Mouse (Mus musculus): ENCODE data around the gene Eif3g. TPM values are rescaled to one million over a fixed set of nuclear protein-coding genes. Genes with fewer than 3 reads are reported as not detected.
A peak's percentile ranks its signal among the peaks of the same experiment; 100 is the strongest.

Eif3g gene
- polyA plus RNA-seq, 1 experiment from 2014 or later: 202 TPM

- Histone ChIP-seq H3K36me3 (ENCODE audit: control insufficient read depth, insufficient read depth, low read length) (peaks cover 80% of the 10 kb centered on the region), H3K4me2 (ENCODE audit: low read length) (no peak overlapping the region), H3K27ac (replicated peaks in 1 of 2; ENCODE audit: control insufficient read depth in 1 of 2, insufficient read depth in 1 of 2, low read depth in 2 of 2, low read length in 2 of 2) (no peak overlapping the region), H3K4me3 (ENCODE audit: control insufficient read depth in 1 of 2, insufficient read depth in 1 of 2, low read depth in 1 of 2, low read length in 2 of 2) (no peak overlapping the region), H3K9ac (ENCODE audit: low read length) (no peak overlapping the region), H3K9me3 (ENCODE audit: control insufficient read depth, low read length) (no peaks in the 10 kb centered on the region), H3K27me3 (ENCODE audit: control insufficient read depth, insufficient read depth, low read length) (no peaks in the 10 kb centered on the region), H3K4me1 (ENCODE audit: control insufficient read depth in 2 of 2, insufficient read depth in 2 of 2, low read length in 2 of 2) (peaks cover 11 to 20% of the 10 kb centered on the region in 2 experiments)
- 69% methylated on average over 5 of the region's 5 CpGs for WGBS
- ATAC-seq (ENCODE audit: insufficient number of reproducible peaks, insufficient read depth, low FRiP score, low read depth): no peak
Measured at GRCm38 (mm10) chr9:20893069-20893468, 5.4 kb downstream of the Eif3g start.

GRCm38 (mm10) chr9:20892104-20892653 lies 6.2 kb downstream of the Eif3g start:
- H3K27me3 ChIP-seq (ENCODE audit: control insufficient read depth, insufficient read depth, low read length): no peaks in the 10 kb centered on the region
- 62% methylated on average over 5 of the region's 5 CpGs for WGBS
- no peak overlapping the region for H3K4me2 ChIP-seq (ENCODE audit: low read length)
- H3K4me1 ChIP-seq (ENCODE audit: control insufficient read depth in 2 of 2, insufficient read depth in 2 of 2, low read length in 2 of 2): peaks cover 7 to 14% of the 10 kb centered on the region in 2 experiments
- no peak for ATAC-seq (ENCODE audit: insufficient number of reproducible peaks, insufficient read depth, low FRiP score, low read depth)
- no peak overlapping the region for H3K27ac ChIP-seq (replicated peaks in 1 of 2; ENCODE audit: control insufficient read depth in 1 of 2, insufficient read depth in 1 of 2, low read depth in 2 of 2, low read length in 2 of 2)
- H3K36me3 ChIP-seq (ENCODE audit: control insufficient read depth, insufficient read depth, low read length): peaks cover 79% of the 10 kb centered on the region
- H3K4me3 ChIP-seq (ENCODE audit: control insufficient read depth in 1 of 2, insufficient read depth in 1 of 2, low read depth in 1 of 2, low read length in 2 of 2): no peak overlapping the region
- no peak overlapping the region for H3K9ac ChIP-seq (ENCODE audit: low read length)
- H3K9me3 ChIP-seq (ENCODE audit: control insufficient read depth, low read length): no peaks in the 10 kb centered on the region

- ATAC-seq (ENCODE audit: insufficient number of reproducible peaks, insufficient read depth, low FRiP score, low read depth): no peak
- Histone ChIP-seq H3K27ac (replicated peaks in 1 of 2; ENCODE audit: control insufficient read depth in 1 of 2, insufficient read depth in 1 of 2, low read depth in 2 of 2, low read length in 2 of 2) (no peak overlapping the region), H3K36me3 (ENCODE audit: control insufficient read depth, insufficient read depth, low read length) (peaks cover 73% of the 10 kb centered on the region), H3K27me3 (ENCODE audit: control insufficient read depth, insufficient read depth, low read length) (no peaks in the 10 kb centered on the region), H3K4me3 (ENCODE audit: control insufficient read depth in 1 of 2, insufficient read depth in 1 of 2, low read depth in 1 of 2, low read length in 2 of 2) (no peak overlapping the region), H3K9me3 (ENCODE audit: control insufficient read depth, low read length) (no peaks in the 10 kb centered on the region), H3K4me1 (ENCODE audit: control insufficient read depth in 2 of 2, insufficient read depth in 2 of 2, low read length in 2 of 2) (peaks cover 7 to 10% of the 10 kb centered on the region in 2 experiments), H3K4me2 (ENCODE audit: low read length) (no peak overlapping the region), H3K9ac (ENCODE audit: low read length) (no peak overlapping the region)
- 78% methylated on average over 26 of the region's 26 CpGs for WGBS
Measured at GRCm38 (mm10) chr9:20891339-20892103, 6.9 kb downstream of the Eif3g start.

DNA sequence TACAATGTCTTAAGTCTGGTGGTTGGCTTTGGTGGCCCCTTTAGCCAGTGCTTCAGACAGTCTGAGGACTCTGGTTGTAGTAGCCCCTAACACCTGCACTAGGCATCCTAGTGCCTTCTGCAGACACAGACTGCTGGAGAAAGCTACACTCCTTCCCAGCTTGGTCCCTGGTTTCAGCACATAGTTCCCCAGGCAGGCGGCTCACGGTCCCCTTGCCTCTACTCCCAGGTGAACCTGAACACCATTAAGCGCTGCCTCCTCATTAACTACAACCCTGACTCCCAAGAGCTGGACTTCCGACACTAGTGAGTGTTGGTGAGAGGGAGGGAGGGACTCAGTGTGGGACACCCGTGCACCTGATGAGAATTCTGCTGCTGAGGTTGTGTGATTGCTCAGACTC lies 8.0 kb downstream of the Eif3g start:
- Histone ChIP-seq H3K4me3 (ENCODE audit: control insufficient read depth in 1 of 2, insufficient read depth in 1 of 2, low read depth in 1 of 2, low read length in 2 of 2) (no peak overlapping the region), H3K4me1 (ENCODE audit: control insufficient read depth in 2 of 2, insufficient read depth in 2 of 2, low read length in 2 of 2) (peaks cover 7 to 10% of the 10 kb centered on the region in 2 experiments), H3K4me2 (ENCODE audit: low read length) (no peak overlapping the region), H3K9ac (ENCODE audit: low read length) (no peak overlapping the region), H3K27me3 (ENCODE audit: control insufficient read depth, insufficient read depth, low read length) (no peaks in the 10 kb centered on the region), H3K27ac (replicated peaks in 1 of 2; ENCODE audit: control insufficient read depth in 1 of 2, insufficient read depth in 1 of 2, low read depth in 2 of 2, low read length in 2 of 2) (no peak overlapping the region), H3K9me3 (ENCODE audit: control insufficient read depth, low read length) (no peaks in the 10 kb centered on the region), H3K36me3 (ENCODE audit: control insufficient read depth, insufficient read depth, low read length) (peaks cover 62% of the 10 kb centered on the region)
- ATAC-seq (ENCODE audit: insufficient number of reproducible peaks, insufficient read depth, low FRiP score, low read depth): no peak
- 90% methylated on average over 5 of the region's 5 CpGs for WGBS

- H3K4me3 ChIP-seq (ENCODE audit: control insufficient read depth in 1 of 2, insufficient read depth in 1 of 2, low read depth in 1 of 2, low read length in 2 of 2): peak overlapping the region in 1 of 2 experiments; percentile 95; a peak in 2 of 4 replicates
- peak overlapping the region; percentile 92 for H3K9ac ChIP-seq (ENCODE audit: low read length)
- peaks cover 7 to 10% of the 10 kb centered on the region in 2 experiments for H3K4me1 ChIP-seq (ENCODE audit: control insufficient read depth in 2 of 2, insufficient read depth in 2 of 2, low read length in 2 of 2)
- no peaks in the 10 kb centered on the region for H3K9me3 ChIP-seq (ENCODE audit: control insufficient read depth, low read length)
- H3K27ac ChIP-seq (replicated peaks in 1 of 2; ENCODE audit: control insufficient read depth in 1 of 2, insufficient read depth in 1 of 2, low read depth in 2 of 2, low read length in 2 of 2): no peak overlapping the region
- H3K27me3 ChIP-seq (ENCODE audit: control insufficient read depth, insufficient read depth, low read length): no peaks in the 10 kb centered on the region
- H3K36me3 ChIP-seq (ENCODE audit: control insufficient read depth, insufficient read depth, low read length): peaks cover 52% of the 10 kb centered on the region
- no peak for ATAC-seq (ENCODE audit: insufficient number of reproducible peaks, insufficient read depth, low FRiP score, low read depth)
- WGBS: 77% methylated on average over 29 of the region's 29 CpGs
- peak overlapping the region; percentile 93 for H3K4me2 ChIP-seq (ENCODE audit: low read length)
Measured at GRCm38 (mm10) chr9:20889185-20890141, 9.0 kb downstream of the Eif3g start.

GRCm38 (mm10) chr9:20888386-20888765 lies 10.0 kb downstream of the Eif3g start:
- H3K27me3 ChIP-seq (ENCODE audit: control insufficient read depth, insufficient read depth, low read length): no peaks in the 10 kb centered on the region
- no peak; the same call in 1 of the 2 replicates for ATAC-seq (ENCODE audit: insufficient number of reproducible peaks, insufficient read depth, low FRiP score, low read depth)
- WGBS: under 1% methylated on average over 26 of the region's 30 CpGs
- H3K4me2 ChIP-seq (ENCODE audit: low read length): peak overlapping the region; percentile 93
- H3K9me3 ChIP-seq (ENCODE audit: control insufficient read depth, low read length): no peaks in the 10 kb centered on the region
- peak overlapping the region; percentile 89 to 95 for H3K4me3 ChIP-seq (ENCODE audit: control insufficient read depth in 1 of 2, insufficient read depth in 1 of 2, low read depth in 1 of 2, low read length in 2 of 2)
- H3K27ac ChIP-seq (replicated peaks in 1 of 2; ENCODE audit: control insufficient read depth in 1 of 2, insufficient read depth in 1 of 2, low read depth in 2 of 2, low read length in 2 of 2): peak overlapping the region; percentile 9 to 95; a peak in 3 of 4 replicates
- peak overlapping the region; percentile 92 for H3K9ac ChIP-seq (ENCODE audit: low read length)
- peaks cover 41% of the 10 kb centered on the region for H3K36me3 ChIP-seq (ENCODE audit: control insufficient read depth, insufficient read depth, low read length)
- H3K4me1 ChIP-seq (ENCODE audit: control insufficient read depth in 2 of 2, insufficient read depth in 2 of 2, low read length in 2 of 2): peaks cover 7 to 10% of the 10 kb centered on the region in 2 experiments

DNA sequence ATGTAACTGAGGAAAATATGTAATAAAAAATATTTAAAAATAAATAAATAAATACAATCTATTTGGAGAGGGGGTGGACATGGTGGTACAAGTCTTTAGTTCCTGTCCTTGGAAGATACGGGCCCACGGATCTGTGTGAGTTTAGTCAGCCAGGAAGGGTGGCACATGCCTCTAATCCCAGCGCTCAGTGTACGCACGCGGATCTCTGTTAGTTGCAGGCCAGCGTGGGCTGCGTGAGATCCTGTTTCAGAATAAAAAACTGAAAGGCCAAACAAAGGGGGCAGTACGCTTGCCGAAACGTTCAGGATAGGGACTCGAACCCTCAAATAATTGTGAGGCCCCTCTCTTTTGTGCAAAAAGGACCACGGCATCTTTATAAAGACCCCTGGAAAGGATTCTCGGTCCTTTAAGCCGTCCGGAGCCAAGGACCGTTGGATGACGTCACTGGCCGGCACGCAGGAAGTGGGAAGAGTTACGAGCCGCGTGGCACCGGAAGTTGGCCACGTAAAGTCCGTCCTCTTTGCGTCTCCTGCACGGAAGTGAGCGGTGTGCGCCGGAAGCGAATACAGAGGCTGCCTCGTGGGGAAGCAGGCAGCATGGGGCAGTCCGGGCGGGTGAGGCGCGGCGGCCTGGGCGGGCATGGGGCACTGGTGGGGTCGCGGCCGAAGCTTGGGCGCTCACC lies 10.6 kb downstream of the Eif3g start, which contains the start of gene Ppan:
TSS of gene Ppan (plus strand) at position 472 of the 682 bp plus-strand sequence.
- under 1% methylated on average over 38 of the region's 43 CpGs for WGBS
- Histone ChIP-seq H3K9me3 (ENCODE audit: control insufficient read depth, low read length) (no peaks in the 10 kb centered on the region), H3K27me3 (ENCODE audit: control insufficient read depth, insufficient read depth, low read length) (no peaks in the 10 kb centered on the region), H3K4me3 (ENCODE audit: control insufficient read depth in 1 of 2, insufficient read depth in 1 of 2, low read depth in 1 of 2, low read length in 2 of 2) (peak within 1 kb of the TSS; percentile 89 to 95), H3K36me3 (ENCODE audit: control insufficient read depth, insufficient read depth, low read length) (peaks cover 37% of the 10 kb centered on the region), H3K4me2 (ENCODE audit: low read length) (peak within 1 kb of the TSS; percentile 93), H3K9ac (ENCODE audit: low read length) (peak within 1 kb of the TSS; percentile 92), H3K27ac (replicated peaks in 1 of 2; ENCODE audit: control insufficient read depth in 1 of 2, insufficient read depth in 1 of 2, low read depth in 2 of 2, low read length in 2 of 2) (peak within 1 kb of the TSS; percentile 87 to 95), H3K4me1 (ENCODE audit: control insufficient read depth in 2 of 2, insufficient read depth in 2 of 2, low read length in 2 of 2) (peaks cover 7 to 10% of the 10 kb centered on the region in 2 experiments)
- ATAC-seq (ENCODE audit: insufficient number of reproducible peaks, insufficient read depth, low FRiP score, low read depth): peak; percentile 91
